Mouse (Mus musculus) stomach, postnatal 0 days (tissue): ENCODE results near the gene Ramp1. TPM values are rescaled to one million over a fixed set of nuclear protein-coding genes. Genes with fewer than 3 reads are reported as not detected.

Source experiments
- ATAC-seq: fragments of 200-750 bp; cut with Nextera tagmentation; 2 replicates; pipeline ENCODE4 v1.8.0; 2017; ENCODE audit not compliant: low FRiP score, low TSS enrichment
- DNase-seq: peaks from one replicate; pipeline ENCODE4 v3.0.0-alpha.2; 2016; ENCODE audit warnings: low spot score
- H3K27ac ChIP-seq: fragments of 300-500 bp; sonication (generic); replicated peaks from 2 replicates; pipeline ENCODE4 v1.5.1; 2014; ENCODE audit warnings: mild to moderate bottlenecking, control low read depth
- H3K27me3 ChIP-seq: fragments of 300-500 bp; sonication (generic); 2 replicates; pipeline ENCODE4 v1.6.1; 2014; ENCODE audit warnings: low read length; ENCODE audit not compliant: control insufficient read depth, insufficient read depth
- H3K36me3 ChIP-seq: fragments of 300-500 bp; sonication (generic); 2 replicates; pipeline ENCODE4 v1.6.1; 2014; ENCODE audit warnings: low read length, mixed read lengths; ENCODE audit not compliant: control insufficient read depth, insufficient read depth
- H3K4me1 ChIP-seq: fragments of 300-500 bp; sonication (generic); replicated peaks from 2 replicates; pipeline ENCODE4 v1.6.1; 2014; ENCODE audit warnings: antibody characterized with exemption; ENCODE audit not compliant: control insufficient read depth, insufficient read depth
- H3K4me2 ChIP-seq: fragments of 300-500 bp; sonication (generic); replicated peaks from 2 replicates; pipeline ENCODE4 v1.6.1; 2014; ENCODE audit warnings: low read depth, mild to moderate bottlenecking, control low read depth, moderate library complexity
- H3K4me3 ChIP-seq: fragments of 300-500 bp; sonication (generic); 2 replicates; pipeline ENCODE4 v1.5.1; 2014; ENCODE audit warnings: low read depth, low read length, control low read depth
- H3K9ac ChIP-seq: fragments of 300-500 bp; sonication (generic); 2 replicates; pipeline ENCODE4 v1.6.1; 2014; ENCODE audit warnings: mild to moderate bottlenecking, low read length, control low read depth, mixed read lengths
- H3K9me3 ChIP-seq: fragments of 300-500 bp; sonication (generic); 2 replicates; pipeline ENCODE4 v1.6.1; 2016; ENCODE audit warnings: low read length; ENCODE audit not compliant: control insufficient read depth
- CTCF ChIP-seq: IDR thresholded peaks from 2 replicates; pipeline ENCODE4 v1.5.1; 2016; ENCODE audit warnings: antibody characterized with exemption, low read depth, mild to moderate bottlenecking, moderate library complexity
- EP300 ChIP-seq: optimal IDR thresholded peaks from 2 replicates; pipeline ENCODE3; 2016; ENCODE audit warnings: antibody characterized with exemption
- WGBS: fragments of 180-500 bp; shearing (Covaris S2); extraction: QIAGEN DNeasy Blood & Tissue Kit; methylation state at CpG from one replicate; pipeline ENCODE4 v1.1.7; 2014; 5-methylcytosine and 5-hydroxymethylcytosine counted together
- polyA plus RNA-seq: library from polyadenylated mRNA; unstranded; fragments of >200 nt; fragmentation: Nextera tagmentation; extraction: Ambion mirVana; gene quantifications from 2 replicates; pipeline ENCODE4 v1.2.1, GENCODE M21; 2015

The Ramp1 gene
- polyA plus RNA-seq, 1 experiment from 2014 or later, result 10.5 TPM

- H3K4me2 ChIP-seq, result no peak overlapping the region
- no peak overlapping the region for H3K9ac ChIP-seq
- no peak for ATAC-seq
- TF ChIP-seq CTCF (no peak), EP300 (no peak)
- no peak overlapping the region for H3K4me3 ChIP-seq
- no peaks in the 10 kb centered on the region for H3K27me3 ChIP-seq
- 91% methylated on average over 5 of the region's 5 CpGs for WGBS
- H3K9me3 ChIP-seq, result no peaks in the 10 kb centered on the region
- no peak for DNase-seq
- no peaks in the 10 kb centered on the region for H3K36me3 ChIP-seq
- peaks cover 4% of the 10 kb centered on the region for H3K4me1 ChIP-seq
- H3K27ac ChIP-seq, result no peak overlapping the region
Observed at GRCm38 (mm10) chr1:91174796-91175195, 4.8 kb upstream of the Ramp1 start.

GRCm38 (mm10) chr1:91176026-91176425 is 3.6 kb upstream of the Ramp1 start:
- DNase-seq (no peak), ATAC-seq (no peak)
- H3K4me1 ChIP-seq, result peaks cover 7% of the 10 kb centered on the region
- no peak overlapping the region for H3K9ac ChIP-seq
- H3K36me3 ChIP-seq, result no peaks in the 10 kb centered on the region
- no peaks in the 10 kb centered on the region for H3K9me3 ChIP-seq
- H3K27ac ChIP-seq, result no peak overlapping the region
- WGBS, result 56% methylated on average over 3 of the region's 3 CpGs
- H3K4me2 ChIP-seq, result no peak overlapping the region
- no peak overlapping the region for H3K4me3 ChIP-seq
- no peak for TF ChIP-seq EP300
- no peak for TF ChIP-seq CTCF
- no peaks in the 10 kb centered on the region for H3K27me3 ChIP-seq

GRCm38 (mm10) chr1:91176871-91177270 is 2.8 kb upstream of the Ramp1 start:
- TF ChIP-seq EP300 (no peak), CTCF (no peak)
- Histone ChIP-seq H3K4me1 (peaks cover 7% of the 10 kb centered on the region), H3K27me3 (no peaks in the 10 kb centered on the region), H3K27ac (no peak overlapping the region), H3K9ac (no peak overlapping the region), H3K4me3 (no peak overlapping the region), H3K4me2 (no peak overlapping the region), H3K9me3 (no peaks in the 10 kb centered on the region), H3K36me3 (no peaks in the 10 kb centered on the region)
- WGBS, result 80% methylated on average over 4 of the region's 4 CpGs
- peak; percentile 8 for DNase-seq
- ATAC-seq, result no peak

- peak overlapping the region; percentile 79 for H3K4me2 ChIP-seq
- no peak for TF ChIP-seq EP300
- TF ChIP-seq CTCF, result peak; percentile 94
- WGBS, result 30% methylated on average over 5 of the region's 5 CpGs
Observed at GRCm38 (mm10) chr1:91179086-91179485, 536 bp upstream of the Ramp1 start.

GRCm38 (mm10) chr1:91180174-91180565 is 548 bp downstream of the Ramp1 start:
- 12% methylated on average over 14 of the region's 14 CpGs for WGBS
- peak overlapping the region; percentile 79 for H3K4me2 ChIP-seq
- TF ChIP-seq EP300 (no peak), CTCF (no peak)
- no peaks in the 10 kb centered on the region for H3K36me3 ChIP-seq
- H3K27me3 ChIP-seq, result no peaks in the 10 kb centered on the region
- H3K9me3 ChIP-seq, result no peaks in the 10 kb centered on the region
- peaks cover 12% of the 10 kb centered on the region for H3K4me1 ChIP-seq
- no peak for DNase-seq
- ATAC-seq, result no peak
- no peak overlapping the region for H3K27ac ChIP-seq
- peak overlapping the region; percentile 44 for H3K4me3 ChIP-seq
- peak overlapping the region; percentile 64 for H3K9ac ChIP-seq

More at GRCm38 (mm10) chr1:91179086-91179485, 536 bp upstream of the Ramp1 start:
- H3K4me3 ChIP-seq, result no peak overlapping the region
- ATAC-seq (peak; percentile 25; the same call in 1 of the 2 replicates), DNase-seq (peak; percentile 77)
- no peak overlapping the region for H3K9ac ChIP-seq
- H3K27ac ChIP-seq, result no peak overlapping the region
- H3K4me1 ChIP-seq, result peaks cover 12% of the 10 kb centered on the region
- H3K36me3 ChIP-seq, result no peaks in the 10 kb centered on the region
- H3K27me3 ChIP-seq, result no peaks in the 10 kb centered on the region
- no peaks in the 10 kb centered on the region for H3K9me3 ChIP-seq

GRCm38 (mm10) chr1:91180723-91181122 is 1.1 kb downstream of the Ramp1 start:
- 45% methylated on average over 6 of the region's 6 CpGs for WGBS
- ATAC-seq (no peak), DNase-seq (peak; percentile 21)
- no peak for TF ChIP-seq EP300
- TF ChIP-seq CTCF, result no peak
- Histone ChIP-seq H3K9ac (0 out of 2 replicates have a peak overlapping the region, but pooled peaks have one; percentile 64), H3K4me3 (peak overlapping the region; percentile 44; the same call in 1 of the 2 replicates), H3K27ac (no peak overlapping the region), H3K4me1 (peaks cover 12% of the 10 kb centered on the region), H3K4me2 (peak overlapping the region; percentile 79), H3K27me3 (no peaks in the 10 kb centered on the region), H3K36me3 (no peaks in the 10 kb centered on the region), H3K9me3 (no peaks in the 10 kb centered on the region)
